Mouse (Mus musculus) kidney, postnatal 4 days (tissue): ENCODE measurements around the gene Itga9.

ENCODE experiments used
- DNase-seq, 2 experiments: peaks; one replicate each; pipeline ENCODE4 v3.0.0; 2021; ENCODE audit warnings: mixed read lengths in 2 of 2

Gene Itga9

GRCm38 (mm10) chr9:118654969-118655368, 48.5 kb downstream of the Itga9 start:
- DNase-seq: peak; percentile 58 to 73

GRCm38 (mm10) chr9:118655726-118656125, 49.2 kb downstream of the Itga9 start:
- DNase-seq: no peak

- no peak for DNase-seq
Measured at GRCm38 (mm10) chr9:118658159-118658558, 51.7 kb downstream of the Itga9 start.

- no peak for DNase-seq
Measured at GRCm38 (mm10) chr9:118659809-118660208, 53.3 kb downstream of the Itga9 start.

GRCm38 (mm10) chr9:118660259-118660658, 53.8 kb downstream of the Itga9 start:
- no peak for DNase-seq

GRCm38 (mm10) chr9:118662026-118662425, 55.5 kb downstream of the Itga9 start:
- no peak for DNase-seq

GRCm38 (mm10) chr9:118662476-118662875, 56.0 kb downstream of the Itga9 start:
- DNase-seq: no peak

- DNase-seq: no peak
Measured at GRCm38 (mm10) chr9:118663938-118664337, 57.4 kb downstream of the Itga9 start.

GRCm38 (mm10) chr9:118666069-118666468, 59.6 kb downstream of the Itga9 start:
- no peak for DNase-seq

GRCm38 (mm10) chr9:118669696-118670095, 63.2 kb downstream of the Itga9 start:
- no peak for DNase-seq

- peak in 1 of 2 experiments; percentile 23 for DNase-seq
Measured at GRCm38 (mm10) chr9:118674277-118674676, 67.8 kb downstream of the Itga9 start.

- DNase-seq: peak in 1 of 2 experiments; percentile 39
Measured at GRCm38 (mm10) chr9:118674761-118675160, 68.3 kb downstream of the Itga9 start.

- DNase-seq: no peak
Measured at GRCm38 (mm10) chr9:118675573-118676170, 69.2 kb downstream of the Itga9 start.

GRCm38 (mm10) chr9:118676692-118677091, 70.2 kb downstream of the Itga9 start:
- DNase-seq: no peak

GRCm38 (mm10) chr9:118677349-118677748, 70.9 kb downstream of the Itga9 start:
- DNase-seq: no peak

GRCm38 (mm10) chr9:118678020-118678750, 71.7 kb downstream of the Itga9 start:
- DNase-seq: peak in 1 of 2 experiments; percentile 24

GRCm38 (mm10) chr9:118678759-118679158, 72.3 kb downstream of the Itga9 start:
- DNase-seq: no peak

- DNase-seq: no peak
Measured at GRCm38 (mm10) chr9:118681506-118681905, 75.0 kb downstream of the Itga9 start.

- no peak for DNase-seq
Measured at GRCm38 (mm10) chr9:118682154-118682553, 75.7 kb downstream of the Itga9 start.

- no peak for DNase-seq
Measured at GRCm38 (mm10) chr9:118683507-118683906, 77.0 kb downstream of the Itga9 start.

GRCm38 (mm10) chr9:118684343-118684742, 77.9 kb downstream of the Itga9 start:
- peak in 1 of 2 experiments; percentile 37 for DNase-seq

- no peak for DNase-seq
Measured at GRCm38 (mm10) chr9:118686166-118686961, 79.9 kb downstream of the Itga9 start.

- DNase-seq: no peak
Measured at GRCm38 (mm10) chr9:118688248-118688647, 81.8 kb downstream of the Itga9 start.
